Mouse (Mus musculus): ENCODE measurements around the gene Pik3r5.

The Pik3r5 gene

GRCm38 (mm10) chr11:68485206-68485942 lies 53.5 kb downstream of the Pik3r5 start:
- peak; percentile 68 for DNase-seq (ENCODE audit: low read depth)

GRCm38 (mm10) chr11:68486093-68486492 lies 54.2 kb downstream of the Pik3r5 start:
- DNase-seq (ENCODE audit: low read depth): no peak

GRCm38 (mm10) chr11:68487720-68488119 lies 55.8 kb downstream of the Pik3r5 start:
- no peak for DNase-seq (ENCODE audit: low read depth)

- no peak for DNase-seq (ENCODE audit: low read depth)
Observed at GRCm38 (mm10) chr11:68488256-68488824, 56.4 kb downstream of the Pik3r5 start.

GRCm38 (mm10) chr11:68489236-68489635 lies 57.3 kb downstream of the Pik3r5 start:
- no peak for DNase-seq (ENCODE audit: low read depth)

GRCm38 (mm10) chr11:68492592-68492991 lies 60.7 kb downstream of the Pik3r5 start:
- no peak for DNase-seq (ENCODE audit: low read depth)

- no peak for DNase-seq (ENCODE audit: low read depth)
Observed at GRCm38 (mm10) chr11:68493760-68494159, 61.8 kb downstream of the Pik3r5 start.

GRCm38 (mm10) chr11:68497081-68497480 lies 65.2 kb downstream of the Pik3r5 start:
- DNase-seq (ENCODE audit: low read depth): no peak

GRCm38 (mm10) chr11:68498517-68498916 lies 66.6 kb downstream of the Pik3r5 start:
- no peak for DNase-seq (ENCODE audit: low read depth)

- DNase-seq (ENCODE audit: low read depth): no peak
Observed at GRCm38 (mm10) chr11:68498999-68499699, 67.2 kb downstream of the Pik3r5 start.

- no peak for DNase-seq (ENCODE audit: low read depth)
Observed at GRCm38 (mm10) chr11:68500949-68501350, 69.0 kb downstream of the Pik3r5 start.

GRCm38 (mm10) chr11:68502408-68502807 lies 70.5 kb downstream of the Pik3r5 start:
- DNase-seq (ENCODE audit: low read depth): no peak

- DNase-seq (ENCODE audit: low read depth): no peak
Observed at GRCm38 (mm10) chr11:68502902-68503629, 71.1 kb downstream of the Pik3r5 start, which contains the start of gene Pik3r6. Pik3r6 (plus strand) TSS chr11:68503019.

- DNase-seq (ENCODE audit: low read depth): no peak
Observed at GRCm38 (mm10) chr11:68504913-68505312, 73.0 kb downstream of the Pik3r5 start.

GRCm38 (mm10) chr11:68507246-68507645 lies 75.3 kb downstream of the Pik3r5 start:
- DNase-seq (ENCODE audit: low read depth): no peak

GRCm38 (mm10) chr11:68508619-68509018 lies 76.7 kb downstream of the Pik3r5 start:
- DNase-seq (ENCODE audit: low read depth): no peak

- no peak for DNase-seq (ENCODE audit: low read depth)
Observed at GRCm38 (mm10) chr11:68509194-68509593, 77.3 kb downstream of the Pik3r5 start.

GRCm38 (mm10) chr11:68513969-68514368 lies 82.0 kb downstream of the Pik3r5 start:
- no peak for DNase-seq (ENCODE audit: low read depth)

GRCm38 (mm10) chr11:68519362-68519761 lies 87.4 kb downstream of the Pik3r5 start:
- DNase-seq (ENCODE audit: low read depth): no peak

GRCm38 (mm10) chr11:68519815-68520214 lies 87.9 kb downstream of the Pik3r5 start:
- no peak for DNase-seq (ENCODE audit: low read depth)

GRCm38 (mm10) chr11:68520439-68520838 lies 88.5 kb downstream of the Pik3r5 start:
- DNase-seq (ENCODE audit: low read depth): no peak

- DNase-seq (ENCODE audit: low read depth): no peak
Observed at GRCm38 (mm10) chr11:68521352-68521751, 89.4 kb downstream of the Pik3r5 start.

Data from c-Kit-positive CD71-negative TER-119-negative erythroid progenitor cells, embryonic 14.5 days (primary cell).